Mouse (Mus musculus): Measurements from ENCODE around the gene Gjb6. TPM values are rescaled to one million over a fixed set of nuclear protein-coding genes. Genes with fewer than 3 reads are reported as not detected.

Gjb6 gene
- total RNA-seq, 2 experiments from 2014 or later = not detected

GRCm38 (mm10) chr14:57089107-57089506 is 44.3 kb downstream of the Gjb6 start:
- no peak for DNase-seq (ENCODE audit: low spot score in 2 of 2)

- no peak for DNase-seq (ENCODE audit: low spot score in 2 of 2)
These were observed 49.2 kb downstream of the Gjb6 start for GRCm38 (mm10) chr14:57084180-57084668.

DNA sequence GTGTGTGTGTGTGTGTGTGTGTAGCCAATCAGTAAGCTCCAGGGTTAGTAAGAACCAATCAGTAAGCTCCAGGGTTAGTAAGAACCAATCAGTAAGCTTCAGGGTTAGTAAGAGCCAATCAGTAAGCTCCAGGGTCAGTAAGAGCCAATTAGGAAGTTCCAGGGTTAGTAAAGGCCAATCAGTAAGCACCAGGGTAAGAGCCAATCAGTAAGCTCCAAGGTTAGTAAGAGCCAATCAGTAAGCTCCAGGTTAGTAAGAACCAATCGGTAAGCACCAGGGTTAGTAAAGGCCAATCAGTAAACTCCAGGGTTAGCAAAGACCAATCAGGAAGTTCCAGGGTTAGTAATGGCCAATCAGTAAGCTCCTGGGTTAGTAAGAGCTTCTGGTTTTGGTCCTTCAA is 50.5 kb downstream of the Gjb6 start:
- DNase-seq (ENCODE audit: low spot score in 2 of 2) = no peak

- no peak for DNase-seq (ENCODE audit: low spot score in 2 of 2)
These were observed 57.9 kb downstream of the Gjb6 start for GRCm38 (mm10) chr14:57075537-57075936.

Other genes with a start within 250 kb of the Gjb6 start
- 10 to 100 TPM; 43.5 to 57.0 TPM for gene Zmym2, start 247.0 kb downstream of the Gjb6 start, total RNA-seq (2021)
- 10 to 100 TPM; 21.4 to 29.0 TPM for gene Gja3, start 75.5 kb downstream of the Gjb6 start, total RNA-seq (2021)
- 1 to 10 TPM; 1.2 to 1.6 TPM for gene Gjb2, start 28.9 kb downstream of the Gjb6 start, total RNA-seq (2021)
- not detected for gene Gm4491, start 17.7 kb downstream of the Gjb6 start, total RNA-seq (2021)